Mouse (Mus musculus): ENCODE data around the gene Tenm2.
A peak's percentile ranks its signal among the peaks of the same experiment; 100 is the strongest.

Gene Tenm2

DNA sequence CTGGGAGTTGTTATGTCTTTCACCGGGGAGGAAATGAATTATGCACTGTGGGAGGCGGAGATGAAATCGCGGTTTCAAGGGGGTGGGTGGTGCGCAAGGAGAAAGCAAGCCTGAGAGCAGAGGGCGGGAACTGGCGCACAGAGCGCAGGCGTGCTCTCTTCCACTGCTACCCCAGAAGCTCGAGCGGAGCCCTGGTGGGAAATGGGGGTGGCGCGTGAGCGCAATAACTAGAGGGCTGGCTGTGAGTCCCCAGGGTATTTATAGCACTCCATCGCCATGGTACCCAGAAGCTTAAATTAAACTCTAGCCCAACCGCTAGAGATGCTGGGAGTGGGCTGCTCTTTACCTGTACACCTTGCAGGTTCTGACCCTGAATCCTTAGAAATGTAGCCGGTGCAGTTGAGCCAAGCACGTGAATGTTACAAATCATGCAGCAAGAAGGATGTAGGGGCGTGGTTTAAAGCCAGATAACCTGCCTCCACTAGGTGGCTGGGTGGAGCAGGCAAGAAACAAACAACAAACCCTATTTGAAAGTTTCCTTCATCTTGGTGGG, 1249.8 kb downstream of the Tenm2 start:
- no peak for DNase-seq (ENCODE audit: low spot score)

DNA sequence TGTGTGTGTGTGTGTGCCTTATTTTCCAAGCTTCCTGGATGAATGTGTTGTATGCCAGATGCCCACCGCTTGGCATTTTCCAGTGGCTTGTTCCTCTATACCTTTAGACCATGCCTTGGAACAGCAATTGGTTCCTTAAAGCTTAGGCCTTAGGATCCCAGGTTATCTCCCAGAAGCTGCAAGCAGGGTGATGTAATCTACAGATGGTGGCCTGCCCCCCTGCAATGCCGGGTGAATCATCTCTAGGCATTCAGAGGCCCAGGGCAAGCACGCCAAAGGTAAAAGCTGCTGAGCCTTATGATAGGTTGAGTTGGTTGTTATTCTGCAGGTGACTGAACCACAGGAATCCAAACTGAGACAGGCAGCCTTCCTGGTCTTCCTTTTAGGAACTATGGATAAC, 1253.0 kb downstream of the Tenm2 start:
- DNase-seq (ENCODE audit: low spot score): no peak

DNA sequence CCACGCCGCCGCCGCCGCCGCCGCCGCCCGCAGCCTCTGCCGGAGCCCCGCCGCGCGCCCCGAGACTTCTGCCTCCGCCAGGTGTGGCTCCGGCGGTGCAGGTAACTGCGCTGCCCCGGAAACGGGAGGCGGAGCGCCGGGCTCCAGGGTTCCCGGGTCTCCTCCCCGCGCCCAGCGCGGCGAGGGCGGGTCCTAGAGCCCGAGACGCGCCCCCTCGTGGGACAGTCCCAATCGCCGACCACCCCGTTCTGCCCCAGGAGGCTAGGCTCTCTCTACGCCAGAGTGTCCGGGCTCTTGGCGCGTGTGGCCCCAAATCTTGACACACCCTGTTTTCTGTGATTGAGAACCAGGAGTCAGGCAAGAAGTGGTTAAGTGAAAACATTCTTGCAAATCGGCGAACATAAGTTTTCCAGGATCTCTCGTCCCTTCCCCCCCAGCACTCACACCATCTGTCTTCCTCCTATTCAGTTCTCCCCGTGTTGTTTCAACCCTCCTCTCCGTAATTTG, 1255.3 kb downstream of the Tenm2 start, which contains the start of gene Wwc1:
Gene Wwc1, minus strand, starts transcription at position 117 of the 507 bp plus-strand sequence.
- peak; percentile 69 for DNase-seq (ENCODE audit: low spot score)

DNA sequence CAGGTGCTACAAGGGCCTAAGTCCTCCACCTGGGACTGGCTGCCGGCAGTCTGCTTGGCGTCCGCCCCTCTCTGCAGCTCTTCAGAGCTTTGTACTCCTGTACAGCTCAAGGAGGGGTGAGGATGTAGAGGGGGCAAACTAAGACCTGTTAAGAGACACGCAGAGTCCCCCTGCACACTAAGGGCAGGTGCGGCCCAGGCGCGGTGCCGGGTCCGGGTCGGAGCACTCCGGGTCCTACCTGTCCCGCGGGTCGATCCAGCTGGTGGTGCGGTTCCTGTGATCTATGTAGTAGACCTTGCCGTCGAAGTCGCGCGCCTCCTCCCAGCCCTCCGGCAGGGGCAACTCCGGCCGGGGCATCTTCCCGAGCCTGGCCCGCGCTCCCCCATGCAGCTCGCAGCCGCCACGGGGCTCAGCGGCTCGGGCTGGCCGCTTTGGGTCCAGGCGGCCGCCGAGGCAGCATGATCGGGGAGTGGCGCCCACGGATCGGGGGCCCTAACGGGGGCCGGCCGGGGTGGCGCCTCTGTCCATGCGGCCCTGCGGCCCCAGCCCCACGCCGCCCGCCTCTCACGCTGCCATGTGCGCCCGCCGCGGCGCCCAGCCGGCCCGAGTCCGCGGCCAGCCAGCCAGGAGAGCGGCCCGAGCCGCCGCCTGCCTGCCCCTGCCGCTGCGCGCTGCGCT, 1255.9 kb downstream of the Tenm2 start:
- peak; percentile 47 for DNase-seq (ENCODE audit: low spot score)

DNA sequence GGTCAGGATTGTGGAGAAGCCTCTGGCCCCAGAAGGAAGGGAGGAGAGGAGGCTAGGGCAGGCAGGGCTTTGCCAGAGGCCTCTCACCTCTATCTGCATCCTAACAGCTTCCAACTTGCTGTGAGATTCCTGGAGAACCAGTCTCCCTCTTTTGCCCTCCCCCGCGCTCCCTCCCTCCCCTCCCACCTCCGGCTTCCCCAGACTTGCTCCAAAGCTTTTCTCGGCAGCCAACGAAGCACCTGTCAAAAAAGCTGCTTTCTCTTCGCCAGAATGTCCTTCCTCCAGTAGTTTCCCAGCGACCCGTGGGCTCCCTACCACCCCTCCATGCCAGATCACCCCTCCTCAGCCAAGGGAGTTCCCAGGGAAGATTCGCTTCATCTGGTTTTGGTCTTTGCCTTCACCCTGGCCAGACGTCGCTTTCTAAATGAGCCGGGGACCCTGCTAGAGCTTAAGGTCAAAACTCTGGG, 1256.5 kb downstream of the Tenm2 start:
- DNase-seq (ENCODE audit: low spot score): no peak

DNA sequence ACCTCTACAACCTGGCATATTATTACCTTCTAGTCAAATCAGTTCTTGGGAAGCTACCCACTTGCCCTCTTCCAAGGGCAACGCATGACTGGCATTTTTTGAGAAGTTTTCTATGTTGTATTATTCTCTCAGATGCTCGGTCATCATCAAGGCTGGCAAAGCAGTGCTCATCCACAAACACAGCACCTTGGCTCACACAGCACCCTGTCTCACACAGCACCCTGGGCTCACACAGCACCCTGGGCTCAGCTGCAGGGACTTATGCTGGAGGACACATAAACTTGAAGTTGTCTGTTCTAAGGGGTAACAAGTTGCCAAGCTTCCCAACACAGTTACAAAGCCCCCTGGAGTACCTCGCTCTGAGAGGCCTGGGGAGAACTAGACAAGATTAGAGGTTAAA, 1258.0 kb downstream of the Tenm2 start:
- DNase-seq (ENCODE audit: low spot score): no peak

DNA sequence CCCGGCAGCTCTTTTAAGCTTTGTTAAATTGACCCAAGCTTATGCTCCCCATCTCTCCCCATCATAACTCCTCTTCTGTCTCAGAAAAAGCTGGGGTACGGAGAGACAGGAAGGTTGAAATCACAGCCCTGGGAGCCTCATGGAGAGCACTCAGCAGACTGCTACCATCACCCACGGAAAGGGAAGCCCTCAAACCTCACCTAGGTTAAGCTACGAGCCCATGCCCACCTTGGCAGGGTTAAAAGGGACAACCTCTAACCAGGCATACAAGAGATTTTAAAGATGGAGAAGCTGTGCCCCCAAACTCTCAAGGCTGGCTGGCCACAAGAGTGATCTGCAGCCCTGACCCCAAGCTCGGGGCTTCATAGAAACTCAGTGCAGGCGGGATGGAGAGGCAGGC, 1258.7 kb downstream of the Tenm2 start:
- DNase-seq (ENCODE audit: low spot score): no peak

DNA sequence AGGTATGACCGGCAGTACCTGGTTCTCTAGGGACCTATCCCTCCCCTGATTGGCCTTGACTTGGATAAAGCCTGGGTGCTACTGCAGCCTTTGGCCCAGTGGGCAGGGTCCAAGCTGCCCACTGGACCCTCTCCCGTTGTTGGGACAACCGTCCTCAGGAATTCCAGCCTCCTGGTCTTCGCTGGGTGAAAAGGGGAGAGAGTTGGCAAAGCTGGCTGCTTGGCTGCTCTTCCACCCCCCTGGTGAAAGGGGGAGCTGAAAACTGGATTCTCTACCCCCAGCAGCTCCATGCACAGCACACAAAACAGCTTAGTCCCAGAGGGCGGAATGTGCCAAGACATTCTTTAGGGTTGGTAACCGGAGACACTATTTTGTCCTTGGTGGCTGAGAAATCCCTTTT, 1259.3 kb downstream of the Tenm2 start:
- DNase-seq (ENCODE audit: low spot score): no peak

DNA sequence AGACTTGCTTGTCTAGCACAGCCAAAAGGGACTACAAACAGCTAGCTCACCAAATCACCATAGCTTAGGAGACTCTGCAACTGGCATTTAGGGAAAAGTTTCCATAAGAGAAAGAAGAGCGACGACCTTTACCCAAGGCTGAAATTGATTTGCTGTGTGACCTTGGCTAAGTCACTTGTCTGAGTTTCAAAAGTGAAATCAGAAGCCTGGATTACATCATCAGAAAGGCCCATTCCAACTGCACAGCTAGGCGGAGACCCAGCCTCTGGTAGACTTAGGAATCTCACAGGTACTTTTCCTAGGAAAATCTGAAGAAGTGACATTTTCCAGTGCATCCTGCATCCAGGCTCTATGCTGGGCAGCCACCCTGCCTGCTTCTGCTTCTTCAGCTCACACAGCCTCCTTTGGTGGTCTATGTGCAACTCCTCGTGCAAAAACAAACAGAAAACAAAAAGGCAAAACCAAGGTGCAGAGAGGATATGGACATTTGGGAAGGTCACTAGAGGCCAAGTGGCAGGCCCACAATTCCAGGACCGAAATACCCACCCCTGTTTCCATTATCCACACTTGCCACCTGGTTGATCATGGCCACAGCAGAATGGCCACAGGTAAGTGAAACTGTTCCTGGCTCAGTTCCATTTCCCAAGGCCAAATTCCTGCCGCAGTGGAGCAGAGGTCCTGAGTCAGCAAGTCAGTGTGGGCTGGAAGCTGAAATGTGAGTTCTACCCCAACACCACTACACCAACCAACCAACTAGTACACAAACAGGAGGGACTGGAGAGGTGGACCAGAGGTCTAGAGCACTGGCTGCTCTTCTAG, 1260.9 kb downstream of the Tenm2 start:
- no peak for DNase-seq (ENCODE audit: low spot score)

DNA sequence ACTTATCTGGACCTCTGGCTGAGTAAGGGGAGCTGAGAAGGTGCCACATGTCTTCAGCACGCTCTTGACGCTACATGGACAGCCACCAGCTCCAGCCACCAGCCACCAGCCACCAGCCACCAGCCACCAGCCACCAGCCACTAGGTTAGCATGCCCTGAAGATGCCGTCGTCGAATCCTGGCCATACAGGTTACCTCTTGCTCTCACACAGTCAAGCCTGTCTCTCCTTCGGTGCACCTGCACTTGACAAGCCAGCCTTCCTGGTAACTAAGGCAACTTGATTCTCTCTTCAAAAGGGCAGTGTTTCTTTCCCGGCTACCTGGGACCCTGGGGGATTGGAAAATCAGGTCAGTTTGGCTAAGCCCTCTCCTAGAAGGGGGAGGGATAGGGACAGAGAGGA, 1262.6 kb downstream of the Tenm2 start:
- DNase-seq (ENCODE audit: low spot score): no peak

DNA sequence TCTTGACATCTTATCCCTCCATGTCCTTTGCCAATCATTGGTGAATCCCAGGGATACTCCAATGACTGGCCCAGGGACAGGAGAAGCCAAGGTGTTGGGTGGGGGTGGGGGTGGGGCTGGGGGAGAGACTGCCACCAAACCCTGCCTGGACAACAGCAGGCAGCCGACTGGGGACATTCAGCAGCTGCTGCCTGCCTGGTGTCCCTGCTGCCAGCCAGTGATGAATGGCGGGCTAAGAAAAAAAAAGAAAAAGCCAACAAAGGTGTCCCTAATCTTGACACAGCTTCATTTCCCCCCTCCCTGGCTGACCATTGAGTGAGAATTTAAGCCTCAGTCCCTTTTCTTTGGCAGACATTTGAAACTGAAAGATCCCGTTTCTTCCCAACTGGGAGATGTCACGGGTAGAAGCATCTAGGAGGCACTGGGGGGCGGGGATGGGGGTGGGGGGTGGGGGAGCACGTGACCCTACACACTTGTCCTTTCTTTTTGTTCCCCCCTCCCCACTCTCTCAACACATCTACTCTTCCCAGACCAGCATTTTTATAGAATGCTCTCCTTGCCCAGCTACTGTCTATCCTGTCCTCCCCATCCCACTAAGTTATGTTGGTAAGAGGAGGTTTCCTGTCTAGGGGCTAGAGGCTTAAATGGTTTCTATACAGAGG, 1263.4 kb downstream of the Tenm2 start:
- no peak for DNase-seq (ENCODE audit: low spot score)

DNA sequence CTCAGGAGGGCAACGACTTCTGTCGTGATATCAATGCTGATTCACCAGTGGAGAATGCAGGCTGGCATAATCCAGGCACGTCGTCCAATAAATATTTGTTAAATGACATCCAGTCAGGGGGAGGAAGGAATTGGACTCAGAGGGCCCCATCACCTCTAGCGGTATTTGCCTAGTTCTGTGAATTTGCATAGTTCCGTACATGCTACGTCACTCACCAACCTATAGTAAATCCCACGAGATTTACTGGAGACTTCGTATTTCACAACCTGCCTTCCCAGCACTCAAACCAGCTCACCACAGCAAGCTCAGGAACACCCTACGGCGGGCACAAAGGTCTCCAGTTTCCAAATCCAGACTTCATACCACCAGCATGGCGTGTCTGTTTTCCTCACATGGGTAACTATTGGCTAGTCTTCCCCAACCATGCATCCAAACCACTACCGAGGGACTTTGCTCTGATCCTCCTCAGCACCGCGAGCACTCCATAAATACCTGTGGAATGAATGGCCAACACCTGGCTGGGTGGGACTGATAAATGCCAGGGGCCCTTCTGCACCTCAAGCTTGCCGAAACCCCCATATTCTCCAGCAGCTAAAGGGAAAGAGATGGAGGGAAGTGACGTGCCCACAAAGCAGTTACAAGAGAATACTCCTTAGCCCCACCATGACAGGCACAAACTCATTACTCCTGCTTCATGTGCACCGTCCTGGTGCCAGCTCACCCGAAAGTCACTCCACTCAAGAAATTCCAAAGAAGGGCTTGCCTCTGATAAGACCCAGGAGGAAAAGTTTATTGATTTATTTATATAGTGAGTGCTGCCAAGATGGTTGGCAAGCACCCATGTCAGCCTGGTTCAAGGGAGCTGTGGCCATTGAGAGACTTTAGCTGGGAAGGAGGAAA, 1264.7 kb downstream of the Tenm2 start:
- DNase-seq (ENCODE audit: low spot score): no peak

DNA sequence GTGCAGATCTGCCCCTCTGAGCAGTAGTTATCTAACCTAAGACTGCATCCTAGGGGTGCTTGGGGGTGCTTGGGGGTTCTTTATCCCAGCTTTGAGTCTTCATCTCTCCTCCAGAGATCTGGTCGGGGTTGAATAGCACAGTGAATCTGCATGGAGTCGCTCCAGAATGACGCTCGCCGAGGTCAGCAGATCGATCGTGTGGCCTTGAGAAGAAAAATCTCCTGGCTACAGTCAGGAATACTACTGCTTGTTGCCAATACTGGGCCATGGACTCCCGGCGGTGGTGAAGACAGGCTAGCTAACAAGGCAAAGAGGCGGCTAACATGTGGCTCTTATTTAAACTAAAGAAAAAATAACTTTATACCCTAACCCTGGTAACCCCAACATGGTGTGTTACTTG, 1267.5 kb downstream of the Tenm2 start:
- no peak for DNase-seq (ENCODE audit: low spot score)

DNA sequence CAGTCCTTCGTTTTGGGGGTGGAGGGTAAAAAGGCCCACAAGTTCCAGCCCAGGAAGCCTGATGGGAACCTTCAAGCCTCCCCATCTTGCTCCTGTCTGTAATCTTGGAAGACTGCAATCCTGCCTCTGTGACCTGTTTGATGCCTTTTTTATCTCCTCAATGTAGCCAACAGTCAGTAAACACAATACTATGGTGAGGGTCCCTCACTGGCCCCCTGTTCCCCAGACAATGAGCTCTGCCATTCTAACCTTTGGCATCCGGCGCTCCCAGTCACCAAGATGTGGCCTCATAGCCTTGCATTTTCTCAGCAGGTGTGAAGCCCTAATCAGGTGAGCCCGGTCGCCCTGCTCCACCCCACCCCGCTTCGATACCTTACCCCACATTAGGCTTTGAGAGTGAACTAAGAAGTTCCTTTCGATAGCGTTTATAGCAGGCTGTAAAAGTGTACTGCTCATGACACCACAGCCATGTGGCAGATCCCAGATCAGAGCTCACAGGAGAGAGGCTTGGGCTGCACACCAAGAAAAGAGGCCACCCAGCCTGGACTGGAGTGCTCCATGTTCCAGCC, 1271.7 kb downstream of the Tenm2 start:
- DNase-seq (ENCODE audit: low spot score): no peak

DNA sequence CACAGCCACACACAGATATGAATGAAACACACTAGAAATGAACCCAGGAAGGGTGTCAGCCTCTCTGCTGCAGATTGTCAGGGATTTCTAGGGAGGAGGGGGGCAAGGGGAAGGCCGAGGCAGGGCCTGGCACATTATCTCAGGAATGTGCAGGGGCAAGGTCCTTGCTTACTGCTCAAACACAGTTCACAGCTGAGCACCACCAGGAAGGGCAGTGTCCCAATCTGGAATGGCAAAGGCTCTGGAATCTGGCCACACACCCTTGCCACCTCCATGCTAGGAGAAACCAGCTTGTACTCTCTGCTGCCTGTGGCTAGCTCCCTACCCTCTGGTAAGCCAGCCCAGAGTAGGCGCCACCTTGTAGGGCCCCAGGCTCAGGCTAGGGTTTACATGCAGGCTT, 1272.2 kb downstream of the Tenm2 start:
- no peak for DNase-seq (ENCODE audit: low spot score)

DNA sequence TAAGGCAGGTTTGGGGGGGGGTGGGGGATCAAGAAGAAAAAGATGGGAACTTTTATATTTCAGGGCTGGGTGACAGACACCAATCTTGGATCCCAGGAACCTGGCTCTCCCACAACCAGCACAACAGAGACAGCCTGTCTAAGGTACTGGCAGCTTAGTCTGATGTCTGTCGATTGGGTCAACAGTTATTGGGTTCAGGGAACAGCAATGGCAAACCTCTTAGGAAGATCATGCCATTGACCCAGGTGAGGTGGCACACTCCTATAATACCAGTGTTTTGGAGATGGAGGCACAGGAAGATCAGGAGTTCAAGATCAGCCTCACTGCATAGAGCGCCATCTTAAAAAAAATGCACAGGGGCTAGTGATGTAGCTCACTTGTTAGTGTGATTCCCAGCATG, 1273.3 kb downstream of the Tenm2 start:
- DNase-seq (ENCODE audit: low spot score): no peak

DNA sequence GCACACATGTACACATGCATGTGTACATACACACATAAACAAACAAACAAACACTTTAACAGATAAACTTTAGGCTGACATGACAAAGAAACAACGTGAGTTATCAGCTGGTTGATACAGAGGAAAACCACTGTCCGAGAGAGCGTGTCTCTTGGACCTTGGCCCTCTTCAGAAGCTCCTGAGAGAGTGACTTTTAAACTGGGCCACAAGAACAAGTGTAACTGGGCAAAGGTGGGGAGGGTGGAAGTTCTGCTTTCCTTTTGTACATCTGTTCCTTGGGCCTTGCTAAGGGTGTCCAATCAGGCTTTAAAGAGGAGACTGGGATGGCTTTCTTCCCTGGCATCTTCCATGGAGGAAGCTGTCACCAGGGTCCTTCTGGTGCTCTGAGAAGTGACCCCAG, 1276.5 kb downstream of the Tenm2 start:
- no peak for DNase-seq (ENCODE audit: low spot score)
